Mouse (Mus musculus) lung, postnatal 0 days (tissue): ENCODE results near the gene Stra6l. TPM values are rescaled to one million over a fixed set of nuclear protein-coding genes. Genes with fewer than 3 reads are reported as not detected.

Experiments
- ATAC-seq: fragments of 200-750 bp; cut with Nextera tagmentation; 2 replicates; pipeline ENCODE4 v1.8.0; 2017; ENCODE audit warnings: moderate library complexity
- DNase-seq: peaks from one replicate; pipeline ENCODE4 v3.0.0-alpha.2; 2016; ENCODE audit warnings: low spot score
- H3K27ac ChIP-seq: fragments of 300-500 bp; sonication (generic); 2 replicates; pipeline ENCODE4 v1.5.1; 2014; ENCODE audit warnings: antibody characterized with exemption, mild to moderate bottlenecking, low read length, mixed read lengths
- H3K27me3 ChIP-seq: fragments of 300-500 bp; sonication (generic); replicated peaks from 2 replicates; pipeline ENCODE4 v1.6.1; 2014; ENCODE audit warnings: low read length, mixed read lengths; ENCODE audit not compliant: insufficient read depth
- H3K36me3 ChIP-seq: fragments of 300-500 bp; sonication (generic); 2 replicates; pipeline ENCODE4 v1.6.1; 2014; ENCODE audit warnings: low read length, mixed read lengths; ENCODE audit not compliant: insufficient read depth
- H3K4me1 ChIP-seq: fragments of 300-500 bp; sonication (generic); 2 replicates; pipeline ENCODE4 v1.6.1; 2014; ENCODE audit warnings: antibody characterized with exemption, low read depth, low read length, mixed read lengths; ENCODE audit not compliant: insufficient read depth
- H3K4me2 ChIP-seq: fragments of 300-500 bp; sonication (generic); replicated peaks from 2 replicates; pipeline ENCODE4 v1.6.1; 2014; ENCODE audit warnings: low read depth, mild to moderate bottlenecking, low read length, moderate library complexity, mixed read lengths
- H3K4me3 ChIP-seq: fragments of 300-500 bp; sonication (generic); 2 replicates; pipeline ENCODE4 v1.5.1; 2014; ENCODE audit warnings: low read depth, low read length
- H3K9ac ChIP-seq: fragments of 300-500 bp; sonication (generic); replicated peaks from 2 replicates; pipeline ENCODE4 v1.6.1; 2014; ENCODE audit warnings: low read depth, mild to moderate bottlenecking
- H3K9me3 ChIP-seq: fragments of 300-500 bp; sonication (generic); 2 replicates; pipeline ENCODE4 v1.6.1; 2016; ENCODE audit warnings: low read length, mixed read lengths
- CTCF ChIP-seq: IDR thresholded peaks from 2 replicates; pipeline ENCODE4 v1.5.1; 2016; ENCODE audit warnings: antibody characterized with exemption, mild to moderate bottlenecking
- EP300 ChIP-seq: IDR thresholded peaks from 2 replicates; pipeline ENCODE4 v1.6.1; 2016; ENCODE audit warnings: antibody characterized with exemption, mild to moderate bottlenecking, control low read depth
- WGBS: fragments of 180-500 bp; shearing (Covaris S2); extraction: QIAGEN DNeasy Blood & Tissue Kit; methylation state at CpG from one replicate; pipeline ENCODE4 v1.1.7; 2014; 5-methylcytosine and 5-hydroxymethylcytosine counted together
- polyA plus RNA-seq: library from polyadenylated mRNA; unstranded; fragments of >200 nt; fragmentation: Nextera tagmentation; extraction: Ambion mirVana; gene quantifications from 2 replicates; pipeline ENCODE4 v1.2.1, GENCODE M21; 2015

Gene Stra6l
- polyA plus RNA-seq, 1 experiment from 2014 or later = 0.05 TPM

DNA sequence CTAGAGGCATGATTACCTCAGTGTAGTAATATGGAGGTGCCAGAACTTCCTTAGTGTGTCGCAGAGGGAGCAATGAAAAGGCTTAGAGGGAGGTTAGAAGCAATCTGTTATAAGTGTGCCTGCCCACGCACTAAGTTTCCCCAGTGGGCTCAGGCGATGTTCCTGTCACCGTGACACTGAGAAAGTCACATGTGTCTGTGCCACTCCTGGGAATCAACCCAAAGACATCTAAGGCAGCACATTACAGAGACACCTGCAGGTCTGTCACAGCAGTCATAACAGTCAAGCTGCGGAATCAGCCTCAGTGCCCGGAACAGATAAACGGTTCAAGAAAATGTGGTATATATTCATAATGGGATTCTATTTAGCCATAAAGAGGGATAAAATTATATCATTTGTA, 16.5 kb upstream of the Stra6l start:
- TF ChIP-seq EP300 = no peak
- no peak for TF ChIP-seq CTCF
- WGBS = 75% methylated on average over 7 of the region's 7 CpGs
- H3K9me3 ChIP-seq = no peaks in the 10 kb centered on the region
- H3K9ac ChIP-seq = no peak overlapping the region
- H3K27ac ChIP-seq = no peak overlapping the region
- H3K4me3 ChIP-seq = no peak overlapping the region
- DNase-seq = no peak
- H3K36me3 ChIP-seq = no peaks in the 10 kb centered on the region
- peaks cover 31% of the 10 kb centered on the region for H3K27me3 ChIP-seq
- ATAC-seq = no peak
- H3K4me2 ChIP-seq = no peak overlapping the region
- no peaks in the 10 kb centered on the region for H3K4me1 ChIP-seq

DNA sequence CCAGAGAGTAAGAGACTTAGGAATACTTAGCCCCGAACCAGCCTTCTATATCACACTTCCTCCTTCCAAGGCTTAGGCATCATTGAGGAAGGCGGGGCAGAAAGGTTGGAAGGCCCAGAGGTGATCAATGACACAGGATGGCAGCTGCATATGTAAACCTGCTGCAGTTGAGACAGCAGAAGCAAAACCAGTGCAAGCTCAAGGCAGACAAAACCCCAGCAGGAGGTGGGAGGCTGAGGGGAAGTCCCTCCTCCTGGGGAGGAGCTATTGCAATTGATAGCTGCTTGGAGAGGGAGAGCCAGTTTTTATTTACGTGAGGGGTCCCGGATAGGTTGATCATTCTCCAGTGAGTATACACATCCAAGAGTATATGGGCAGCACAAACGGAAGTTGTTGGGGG, 15.0 kb upstream of the Stra6l start:
- H3K27me3 ChIP-seq = peaks cover 17% of the 10 kb centered on the region; the same call in 1 of the 2 replicates
- no peaks in the 10 kb centered on the region for H3K36me3 ChIP-seq
- no peak overlapping the region for H3K4me2 ChIP-seq
- ATAC-seq = no peak
- H3K27ac ChIP-seq = no peak overlapping the region
- H3K9me3 ChIP-seq = no peaks in the 10 kb centered on the region
- H3K4me1 ChIP-seq = no peaks in the 10 kb centered on the region
- H3K9ac ChIP-seq = no peak overlapping the region
- 32% methylated on average over 5 of the region's 5 CpGs for WGBS
- TF ChIP-seq CTCF (no peak), EP300 (no peak)
- no peak for DNase-seq
- no peak overlapping the region for H3K4me3 ChIP-seq

DNA sequence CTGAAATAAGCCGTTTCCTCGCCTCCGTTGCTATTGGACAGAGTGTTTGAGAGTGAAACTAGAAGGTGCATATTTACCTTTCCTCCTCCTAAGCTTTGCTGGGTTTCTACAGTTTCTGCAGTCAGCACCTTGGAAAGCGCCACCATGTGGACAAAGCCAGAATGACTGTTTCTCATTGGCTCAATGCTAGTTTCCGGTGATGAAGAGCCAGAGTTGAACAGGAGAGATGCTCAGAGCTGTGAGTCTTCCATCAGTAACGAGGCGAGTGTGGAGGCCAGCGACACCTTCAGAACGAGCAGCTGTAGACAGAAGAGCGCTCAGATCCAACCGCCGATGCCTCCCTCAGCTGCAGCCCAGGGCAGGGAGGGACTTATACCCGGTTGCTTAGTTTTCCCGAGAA, 4.1 kb upstream of the Stra6l start:
- Histone ChIP-seq H3K4me2 (no peak overlapping the region), H3K9me3 (no peaks in the 10 kb centered on the region), H3K4me3 (no peak overlapping the region), H3K36me3 (no peaks in the 10 kb centered on the region), H3K9ac (no peak overlapping the region), H3K27me3 (no peaks in the 10 kb centered on the region), H3K27ac (no peak overlapping the region), H3K4me1 (no peaks in the 10 kb centered on the region; the same call in 1 of the 2 replicates)
- peak; percentile 80 for TF ChIP-seq CTCF
- TF ChIP-seq EP300 = no peak
- peak; percentile 40 for DNase-seq
- 46% methylated on average over 14 of the region's 14 CpGs for WGBS
- ATAC-seq = no peak

DNA sequence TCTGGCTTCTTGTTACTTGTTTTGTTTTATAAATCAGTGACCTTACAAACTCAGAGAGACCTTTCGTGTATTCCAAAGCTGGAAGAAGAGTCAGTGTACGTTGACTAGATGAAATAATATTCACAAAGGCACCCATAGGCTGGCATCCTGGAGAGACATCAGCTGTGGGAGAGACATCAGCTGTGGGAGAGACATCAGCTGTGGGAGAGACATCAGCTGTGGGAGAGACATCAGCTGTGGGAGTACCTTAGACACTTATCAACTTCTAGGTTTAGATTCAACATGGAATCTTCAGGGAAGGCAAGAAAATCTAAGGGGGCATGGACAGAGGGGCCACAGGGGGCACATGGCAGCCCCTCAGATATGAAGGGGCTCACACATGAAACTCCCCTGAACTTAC, 2.2 kb upstream of the Stra6l start:
- ATAC-seq (no peak), DNase-seq (no peak)
- Histone ChIP-seq H3K4me1 (no peaks in the 10 kb centered on the region; the same call in 1 of the 2 replicates), H3K9me3 (no peaks in the 10 kb centered on the region), H3K4me2 (no peak overlapping the region), H3K36me3 (no peaks in the 10 kb centered on the region), H3K4me3 (no peak overlapping the region), H3K9ac (no peak overlapping the region), H3K27me3 (no peaks in the 10 kb centered on the region), H3K27ac (no peak overlapping the region)
- WGBS = 88% methylated on average over 2 of the region's 2 CpGs
- TF ChIP-seq CTCF = no peak
- TF ChIP-seq EP300 = no peak

DNA sequence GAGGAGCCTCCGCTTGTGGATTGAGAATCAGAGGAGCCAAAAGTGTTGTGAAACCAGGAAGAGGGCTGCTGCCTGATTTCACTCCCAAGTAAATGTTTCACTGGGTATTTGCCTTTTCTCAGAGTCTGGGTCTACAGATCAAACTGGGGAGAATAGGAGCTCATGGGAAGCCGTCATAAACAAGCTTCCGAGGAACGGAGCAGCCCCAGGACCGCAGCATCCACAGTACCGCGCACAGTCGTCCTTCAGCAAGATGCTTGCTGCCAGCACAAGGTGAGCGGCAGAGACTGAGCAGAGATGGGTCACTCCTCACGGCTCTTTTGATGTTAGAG, 327 bp downstream of the Stra6l start:
- no peak overlapping the region for H3K9ac ChIP-seq
- H3K4me1 ChIP-seq = no peaks in the 10 kb centered on the region; the same call in 1 of the 2 replicates
- no peaks in the 10 kb centered on the region for H3K9me3 ChIP-seq
- WGBS = 47% methylated on average over 10 of the region's 10 CpGs
- H3K27ac ChIP-seq = no peak overlapping the region
- H3K4me2 ChIP-seq = no peak overlapping the region
- H3K4me3 ChIP-seq = no peak overlapping the region
- no peaks in the 10 kb centered on the region for H3K27me3 ChIP-seq
- no peak for ATAC-seq
- no peaks in the 10 kb centered on the region for H3K36me3 ChIP-seq
- no peak for DNase-seq
- TF ChIP-seq EP300 (no peak), CTCF (no peak)

DNA sequence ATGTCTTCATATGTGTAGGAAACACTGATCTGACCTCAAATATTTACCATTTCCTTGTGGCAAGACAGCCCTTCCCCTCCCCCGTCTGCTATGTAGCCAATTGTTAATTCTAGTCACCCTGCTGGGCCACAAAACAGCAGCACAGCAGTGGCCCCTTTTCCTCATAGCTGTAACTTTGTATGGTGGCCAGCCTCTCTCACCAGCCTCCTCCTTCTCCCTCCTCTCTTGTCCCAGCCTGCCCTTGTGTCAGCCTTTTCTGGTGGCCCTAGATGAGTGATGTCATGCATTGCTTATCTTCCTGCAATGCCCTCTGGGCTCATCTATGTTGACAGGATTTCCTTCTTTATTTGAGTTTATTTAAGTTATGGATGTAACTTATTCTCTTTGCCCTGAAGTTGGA, 955 bp downstream of the Stra6l start:
- no peak for TF ChIP-seq CTCF
- TF ChIP-seq EP300 = no peak
- H3K4me3 ChIP-seq = no peak overlapping the region
- no peak overlapping the region for H3K4me2 ChIP-seq
- H3K4me1 ChIP-seq = no peaks in the 10 kb centered on the region; the same call in 1 of the 2 replicates
- no peaks in the 10 kb centered on the region for H3K9me3 ChIP-seq
- 62% methylated on average over 1 of the region's 1 CpGs for WGBS
- H3K36me3 ChIP-seq = no peaks in the 10 kb centered on the region
- H3K9ac ChIP-seq = no peak overlapping the region
- no peaks in the 10 kb centered on the region for H3K27me3 ChIP-seq
- H3K27ac ChIP-seq = no peak overlapping the region
- DNase-seq (no peak), ATAC-seq (no peak)

DNA sequence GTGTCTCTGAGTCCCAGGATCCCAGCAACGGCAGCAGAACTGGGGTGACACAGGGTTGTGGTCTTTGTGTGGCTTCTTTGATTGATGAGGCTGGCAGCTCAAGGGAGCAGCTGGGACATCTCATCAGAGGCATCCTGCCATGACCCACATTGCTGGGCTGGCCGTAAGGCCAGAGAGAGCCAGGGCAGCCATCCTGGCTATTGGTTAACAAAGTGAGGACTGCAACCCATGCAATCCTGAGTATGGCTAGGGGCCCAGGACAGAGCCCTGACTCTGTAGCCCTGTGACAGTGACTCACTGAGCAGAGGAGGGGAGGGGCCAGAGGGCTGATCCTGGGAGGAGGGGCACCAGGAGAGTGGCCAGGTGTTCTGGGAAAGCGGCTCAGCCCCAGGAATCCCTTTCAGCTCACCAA, 3.2 kb downstream of the Stra6l start:
- no peak overlapping the region for H3K9ac ChIP-seq
- H3K9me3 ChIP-seq = no peaks in the 10 kb centered on the region
- TF ChIP-seq CTCF = no peak
- TF ChIP-seq EP300 = no peak
- 28% methylated on average over 3 of the region's 3 CpGs for WGBS
- H3K4me1 ChIP-seq = no peaks in the 10 kb centered on the region; the same call in 1 of the 2 replicates
- H3K27me3 ChIP-seq = no peaks in the 10 kb centered on the region
- H3K36me3 ChIP-seq = no peaks in the 10 kb centered on the region
- ATAC-seq (peak; percentile 68), DNase-seq (no peak)
- no peak overlapping the region for H3K27ac ChIP-seq
- H3K4me2 ChIP-seq = no peak overlapping the region
- no peak overlapping the region for H3K4me3 ChIP-seq
